Mouse (Mus musculus) MEL (cell line): ENCODE measurements around the gene Tcte2. TPM values are rescaled to one million over a fixed set of nuclear protein-coding genes. Genes with fewer than 3 reads are reported as not detected.

ENCODE experiments used
- DNase-seq: peaks from one replicate; pipeline ENCODE4 v3.0.0; 2011; ENCODE audit warnings: low read depth, low spot score
- H3K27ac ChIP-seq: 2 replicates; pipeline ENCODE4 v1.5.1; 2012; ENCODE audit warnings: low read depth, mild to moderate bottlenecking, control low read depth, low read length, moderate library complexity; ENCODE audit not compliant: control insufficient read depth
- H3K27me3 ChIP-seq, 2 experiments: fragments of 150-350 bp in 1 of 2; sonication (generic) in 1 of 2; 2 replicates each; pipeline ENCODE4 v1.6.1; 2012; ENCODE audit warnings: low read length in 2 of 2, mild to moderate bottlenecking in 2 of 2, improper control_type of control experiment in 1 of 2, moderate library complexity in 1 of 2; ENCODE audit not compliant: insufficient read depth in 2 of 2, control insufficient read depth in 1 of 2
- H3K36me3 ChIP-seq, 2 experiments: 2 replicates each; pipeline ENCODE4 v1.6.1; 2012 to 2014; ENCODE audit warnings: low read length in 2 of 2, improper control_type of control experiment in 1 of 2, inconsistent platforms in 1 of 2, mild to moderate bottlenecking in 1 of 2; ENCODE audit not compliant: insufficient read depth in 2 of 2, control insufficient read depth in 1 of 2
- H3K4me1 ChIP-seq, 2 experiments: fragments of 150-350 bp in 1 of 2; sonication (generic) in 1 of 2; 2 replicates each; pipeline ENCODE4 v1.6.1; 2012; ENCODE audit warnings: low read length in 2 of 2, improper control_type of control experiment in 1 of 2, mild to moderate bottlenecking in 1 of 2; ENCODE audit not compliant: insufficient read depth in 2 of 2, control insufficient read depth in 1 of 2
- H3K4me3 ChIP-seq, 2 experiments: fragments of 150-350 bp in 1 of 2; sonication (generic) in 1 of 2; 2 replicates each; pipeline ENCODE4 v1.5.1; 2012; ENCODE audit warnings: low read depth in 2 of 2, low read length in 2 of 2, mild to moderate bottlenecking in 2 of 2, moderate library complexity in 2 of 2, control low read depth in 1 of 2, improper control_type of control experiment in 1 of 2; ENCODE audit not compliant: control insufficient read depth in 1 of 2, insufficient read depth in 1 of 2
- H3K79me2 ChIP-seq: 2 replicates; pipeline ENCODE4 v1.6.1; 2012; ENCODE audit warnings: mild to moderate bottlenecking, low read length, moderate library complexity; ENCODE audit not compliant: control insufficient read depth, poor library complexity, insufficient read depth
- H3K9ac ChIP-seq: 2 replicates; pipeline ENCODE4 v1.6.1; 2012; ENCODE audit warnings: low read depth, mild to moderate bottlenecking, control low read depth, low read length, moderate library complexity; ENCODE audit not compliant: control insufficient read depth, poor library complexity, severe bottlenecking
- H3K9me3 ChIP-seq: fragments of 150-350 bp; sonication (generic); replicated peaks from 2 replicates; pipeline ENCODE4 v1.6.1; 2012; ENCODE audit warnings: mild to moderate bottlenecking, low read length, improper control_type of control experiment, moderate library complexity; ENCODE audit not compliant: insufficient read depth
- BHLHE40 ChIP-seq: IDR thresholded peaks from 2 replicates; pipeline ENCODE4 v1.6.1; 2012; ENCODE audit warnings: low read depth, mild to moderate bottlenecking, inconsistent platforms, low read length, improper control_type of control experiment, borderline replicate concordance
- E2F4 ChIP-seq: IDR thresholded peaks from 2 replicates; pipeline ENCODE4 v1.6.1; 2011; ENCODE audit warnings: low read depth, low read length, improper control_type of control experiment, borderline replicate concordance
- ELF1 ChIP-seq: IDR thresholded peaks from 2 replicates; pipeline ENCODE4 v1.6.1; 2014; ENCODE audit warnings: low read depth, mild to moderate bottlenecking, inconsistent platforms, low read length, improper control_type of control experiment, moderate library complexity
- KAT2A ChIP-seq: conservative IDR thresholded peaks from 2 replicates; pipeline ENCODE4 v1.6.1; 2012; ENCODE audit warnings: low read depth, low read length, improper control_type of control experiment, inconsistent platforms
- MAFK ChIP-seq: IDR thresholded peaks from 2 replicates; pipeline ENCODE4 v1.6.1; 2011; ENCODE audit warnings: low read depth, mild to moderate bottlenecking, low read length, improper control_type of control experiment, borderline replicate concordance
- MAZ ChIP-seq: IDR thresholded peaks from 2 replicates; pipeline ENCODE4 v1.6.1; 2012; ENCODE audit warnings: low read depth, mild to moderate bottlenecking, inconsistent platforms, low read length, improper control_type of control experiment
- MYB ChIP-seq: IDR thresholded peaks from 2 replicates; pipeline ENCODE4 v1.6.1; 2011; ENCODE audit warnings: mild to moderate bottlenecking, low read depth, low read length, improper control_type of control experiment
- POLR2A ChIP-seq, 2 experiments: IDR thresholded peaks; 2 replicates each; pipeline ENCODE4 v1.6.1; 2011 to 2012; ENCODE audit warnings: low read length in 2 of 2, mild to moderate bottlenecking in 2 of 2, control low read depth in 1 of 2, improper control_type of control experiment in 1 of 2, low read depth in 1 of 2, moderate library complexity in 1 of 2; ENCODE audit not compliant: control insufficient read depth in 1 of 2, insufficient read depth in 1 of 2, poor library complexity in 1 of 2
- RAD21 ChIP-seq: IDR thresholded peaks from 2 replicates; pipeline ENCODE4 v1.6.1; 2011; ENCODE audit warnings: mild to moderate bottlenecking, low read depth, low read length, improper control_type of control experiment
- RCOR1 ChIP-seq: IDR thresholded peaks from 2 replicates; pipeline ENCODE4 v1.6.1; 2012; ENCODE audit warnings: low read depth, mild to moderate bottlenecking, inconsistent platforms, low read length, improper control_type of control experiment
- TAL1 ChIP-seq: IDR thresholded peaks from 2 replicates; pipeline ENCODE4 v1.6.1; 2012; ENCODE audit warnings: mild to moderate bottlenecking, inconsistent platforms, low read length, moderate library complexity, mixed read lengths
- TCF12 ChIP-seq: IDR thresholded peaks from 2 replicates; pipeline ENCODE4 v1.6.1; 2014; ENCODE audit warnings: low read depth, mild to moderate bottlenecking, inconsistent platforms, low read length, improper control_type of control experiment, moderate library complexity
- UBTF ChIP-seq: IDR thresholded peaks from 2 replicates; pipeline ENCODE4 v1.6.1; 2012; ENCODE audit warnings: low read depth, mild to moderate bottlenecking, inconsistent platforms, low read length, improper control_type of control experiment, moderate library complexity, borderline replicate concordance; ENCODE audit not compliant: insufficient read depth
- USF1 ChIP-seq: IDR thresholded peaks from 2 replicates; pipeline ENCODE4 v1.6.1; 2014; ENCODE audit warnings: low read depth, mild to moderate bottlenecking, inconsistent platforms, low read length, improper control_type of control experiment, moderate library complexity
- USF2 ChIP-seq, 2 experiments: IDR thresholded peaks; 2 replicates each; pipeline ENCODE4 v1.6.1; 2011 to 2012; ENCODE audit warnings: improper control_type of control experiment in 2 of 2, low read length in 2 of 2, borderline replicate concordance in 1 of 2, inconsistent platforms in 1 of 2, low read depth in 1 of 2, mild to moderate bottlenecking in 1 of 2; ENCODE audit not compliant: insufficient read depth in 1 of 2
- ZMIZ1 ChIP-seq: IDR thresholded peaks from 2 replicates; pipeline ENCODE4 v1.6.1; 2012; ENCODE audit warnings: low read depth, mild to moderate bottlenecking, inconsistent platforms, low read length, improper control_type of control experiment, moderate library complexity
- polyA plus RNA-seq, 2 experiments: library from polyadenylated mRNA; stranded (reverse) in 1 of 2; unstranded in 1 of 2; fragments of >175 nt in 1 of 2; fragments of >200 nt in 1 of 2; gene quantifications; 2 replicates each; pipeline versions ENCODE4 v1.2.1 to v1.2.4; 2012; ENCODE audit warnings: low replicate concordance in 2 of 2, low read depth in 1 of 2; ENCODE audit not compliant: insufficient read length in 2 of 2, insufficient read depth in 1 of 2, missing spikeins in 1 of 2
- total RNA-seq: library from RNA; depleted of rRNA; stranded (reverse); fragments of 300-350 nt; gene quantifications from 2 replicates; pipeline ENCODE4 v1.2.3, GENCODE M21; 2012

The Tcte2 gene
- total and polyA plus RNA-seq, 3 experiments, result not detected

DNA sequence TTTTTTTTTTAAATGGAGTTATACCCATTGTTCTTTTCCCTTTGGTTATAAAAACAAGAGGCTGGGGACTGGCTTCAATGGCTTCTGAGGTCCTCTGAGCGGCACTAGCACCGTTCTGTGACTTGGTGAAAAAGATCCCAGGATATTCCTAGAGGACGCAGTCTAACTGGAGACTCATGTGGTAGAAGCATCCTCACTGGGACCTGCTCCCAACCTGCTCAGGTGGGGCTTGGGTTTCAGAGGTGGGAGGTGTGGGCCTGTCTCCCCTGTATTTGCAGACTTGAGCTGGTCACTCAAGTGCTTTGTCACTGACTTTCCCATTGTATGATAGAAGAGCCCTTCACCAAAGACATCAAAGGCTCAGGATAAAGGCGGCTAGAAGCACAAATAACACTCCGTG lies 21.6 kb downstream of the Tcte2 start:
- no peak for DNase-seq
- Histone ChIP-seq H3K36me3 (no peaks in the 10 kb centered on the region), H3K27ac (no peak overlapping the region), H3K4me1 (no peaks in the 10 kb centered on the region), H3K27me3 (no peaks in the 10 kb centered on the region), H3K9me3 (no peaks in the 10 kb centered on the region), H3K9ac (no peak overlapping the region), H3K79me2 (no peaks in the 10 kb centered on the region)
- no peak for TF ChIP-seq MYB
- no peak for TF ChIP-seq UBTF
- no peak for TF ChIP-seq USF1
- TF ChIP-seq USF2 (IDR thresholded peaks at IDR 0.05; ENCODE audit: borderline replicate concordance in 1 of 2, insufficient read depth in 1 of 2, low read depth in 1 of 2, low read length in 2 of 2), result no peak
- TF ChIP-seq MAFK, result no peak
- TF ChIP-seq POLR2A (IDR thresholded peaks at IDR 0.05; ENCODE audit: control insufficient read depth in 1 of 2, insufficient read depth in 1 of 2, low read depth in 1 of 2, low read length in 2 of 2, poor library complexity in 1 of 2), result no peak
- no peak for TF ChIP-seq RAD21
- TF ChIP-seq RCOR1, result no peak
- TF ChIP-seq ELF1, result no peak
- no peak for TF ChIP-seq BHLHE40
- TF ChIP-seq E2F4, result no peak
- no peak for TF ChIP-seq TAL1
- no peak for TF ChIP-seq KAT2A
- no peak for TF ChIP-seq ZMIZ1
- TF ChIP-seq, all 39 proteins: peak for 0
- no peak overlapping the region for H3K4me3 ChIP-seq

DNA sequence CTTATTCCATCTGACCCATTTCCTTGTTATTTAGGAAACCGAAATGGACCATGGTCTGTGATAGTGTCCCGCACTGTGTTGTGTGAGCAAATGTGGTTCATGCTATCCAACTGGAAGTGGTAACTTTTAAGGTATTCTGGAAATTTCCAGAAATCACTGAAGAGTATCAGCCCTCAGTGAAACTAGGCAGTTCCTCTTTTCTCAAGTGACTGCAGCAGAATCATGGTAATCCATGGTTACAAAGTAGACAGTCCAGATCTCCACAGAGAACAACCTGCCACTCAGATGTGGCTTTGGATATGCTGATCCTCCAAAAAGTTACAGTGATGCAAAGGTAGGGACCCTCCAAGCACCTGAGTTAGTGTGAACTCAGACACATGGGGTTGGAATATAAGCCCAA lies 22.7 kb downstream of the Tcte2 start:
- Histone ChIP-seq H3K4me1 (no peaks in the 10 kb centered on the region), H3K79me2 (no peaks in the 10 kb centered on the region), H3K27ac (no peak overlapping the region), H3K9ac (no peak overlapping the region)
- TF ChIP-seq TCF12 (no peak), MAZ (no peak), ELF1 (no peak)
- TF ChIP-seq, all 39 proteins: peak for 0
- no peak for DNase-seq
- no peaks in the 10 kb centered on the region for H3K36me3 ChIP-seq
- H3K9me3 ChIP-seq, result no peaks in the 10 kb centered on the region
- no peak overlapping the region for H3K4me3 ChIP-seq
- H3K27me3 ChIP-seq, result no peaks in the 10 kb centered on the region
